Mouse (Mus musculus) lung, embryonic 14.5 days (tissue): ENCODE data around the gene Kcnh8. TPM values are rescaled to one million over a fixed set of nuclear protein-coding genes. Genes with fewer than 3 reads are reported as not detected.

Experiments
- ATAC-seq: fragments of 200-750 bp; cut with Nextera tagmentation; 2 replicates; pipeline ENCODE4 v1.8.0; 2017; ENCODE audit warnings: mild to moderate bottlenecking, moderate TSS enrichment, moderate library complexity; ENCODE audit not compliant: insufficient read depth
- DNase-seq: peaks from one replicate; pipeline ENCODE4 v3.0.0-alpha.2; 2015
- H3K27ac ChIP-seq: fragments of 300-500 bp; sonication (generic); 2 replicates; pipeline ENCODE4 v1.5.1; 2014; ENCODE audit warnings: low read depth, mild to moderate bottlenecking, moderate library complexity
- H3K27me3 ChIP-seq: fragments of 300-500 bp; sonication (generic); 2 replicates; pipeline ENCODE4 v1.6.1; 2014; ENCODE audit warnings: low read length, control low read depth; ENCODE audit not compliant: insufficient read depth
- H3K36me3 ChIP-seq: fragments of 300-500 bp; sonication (generic); 2 replicates; pipeline ENCODE4 v1.6.1; 2014; ENCODE audit warnings: control low read depth; ENCODE audit not compliant: insufficient read depth
- H3K4me1 ChIP-seq: fragments of 300-500 bp; sonication (generic); 2 replicates; pipeline ENCODE4 v1.6.1; 2014; ENCODE audit warnings: antibody characterized with exemption, control low read depth; ENCODE audit not compliant: insufficient read depth
- H3K4me2 ChIP-seq: fragments of 300-500 bp; sonication (generic); 2 replicates; pipeline ENCODE4 v1.6.1; 2014; ENCODE audit warnings: mild to moderate bottlenecking
- H3K4me3 ChIP-seq: fragments of 300-500 bp; sonication (generic); 2 replicates; pipeline ENCODE4 v1.5.1; 2014; ENCODE audit warnings: low read depth, low read length
- H3K9ac ChIP-seq: fragments of 300-500 bp; sonication (generic); 2 replicates; pipeline ENCODE4 v1.6.1; 2014
- H3K9me3 ChIP-seq: fragments of 300-500 bp; sonication (generic); 2 replicates; pipeline ENCODE4 v1.6.1; 2016; ENCODE audit warnings: low read depth, low read length, control low read depth
- CTCF ChIP-seq: IDR thresholded peaks from 2 replicates; pipeline ENCODE4 v1.5.1; 2016; ENCODE audit warnings: antibody characterized with exemption, low read depth
- WGBS: fragments of 180-500 bp; shearing (Covaris S2); extraction: QIAGEN DNeasy Blood & Tissue Kit; methylation state at CpG from one replicate; pipeline ENCODE4 v1.1.7; 2014; 5-methylcytosine and 5-hydroxymethylcytosine counted together
- polyA plus RNA-seq: library from polyadenylated mRNA; unstranded; fragments of >200 nt; fragmentation: Nextera tagmentation; extraction: Ambion mirVana; gene quantifications from 2 replicates; pipeline ENCODE4 v1.2.1, GENCODE M21; 2014

Gene Kcnh8
- polyA plus RNA-seq, 1 experiment from 2014 or later = 0.14 TPM

GRCm38 (mm10) chr17:52829678-52830077, 227.2 kb downstream of the Kcnh8 start:
- no peak for TF ChIP-seq CTCF
- H3K4me3 ChIP-seq = no peak overlapping the region
- H3K36me3 ChIP-seq = no peaks in the 10 kb centered on the region
- WGBS = 88% methylated on average over 4 of the region's 4 CpGs
- no peak overlapping the region for H3K27ac ChIP-seq
- ATAC-seq (no peak), DNase-seq (no peak)
- H3K27me3 ChIP-seq = no peaks in the 10 kb centered on the region
- H3K4me1 ChIP-seq = no peaks in the 10 kb centered on the region
- no peak overlapping the region for H3K9ac ChIP-seq
- no peaks in the 10 kb centered on the region for H3K9me3 ChIP-seq
- H3K4me2 ChIP-seq = no peak overlapping the region

GRCm38 (mm10) chr17:52873195-52873594, 270.7 kb downstream of the Kcnh8 start:
- DNase-seq (no peak), ATAC-seq (no peak)
- H3K4me1 ChIP-seq = no peaks in the 10 kb centered on the region
- no peak overlapping the region for H3K4me3 ChIP-seq
- no peaks in the 10 kb centered on the region for H3K27me3 ChIP-seq
- WGBS = 65% methylated on average over 3 of the region's 3 CpGs
- H3K9me3 ChIP-seq = no peaks in the 10 kb centered on the region
- TF ChIP-seq CTCF = no peak
- H3K4me2 ChIP-seq = no peak overlapping the region
- no peaks in the 10 kb centered on the region for H3K36me3 ChIP-seq
- H3K27ac ChIP-seq = no peak overlapping the region
- H3K9ac ChIP-seq = no peak overlapping the region

GRCm38 (mm10) chr17:52878964-52879363, 276.5 kb downstream of the Kcnh8 start:
- no peak; the same call in 1 of the 2 replicates for TF ChIP-seq CTCF
- no peaks in the 10 kb centered on the region for H3K36me3 ChIP-seq
- no peaks in the 10 kb centered on the region for H3K27me3 ChIP-seq
- H3K4me1 ChIP-seq = no peaks in the 10 kb centered on the region
- no peak overlapping the region for H3K4me3 ChIP-seq
- no peak overlapping the region for H3K27ac ChIP-seq
- ATAC-seq = no peak; the same call in 1 of the 2 replicates
- H3K9me3 ChIP-seq = no peaks in the 10 kb centered on the region
- WGBS = 29% methylated on average over 1 of the region's 1 CpGs
- no peak overlapping the region for H3K4me2 ChIP-seq
- H3K9ac ChIP-seq = no peak overlapping the region
- DNase-seq = peak; percentile 51

GRCm38 (mm10) chr17:52880051-52880450, 277.5 kb downstream of the Kcnh8 start:
- H3K36me3 ChIP-seq = no peaks in the 10 kb centered on the region
- H3K4me2 ChIP-seq = no peak overlapping the region
- ATAC-seq (no peak), DNase-seq (no peak)
- H3K27me3 ChIP-seq = no peaks in the 10 kb centered on the region
- no peaks in the 10 kb centered on the region for H3K9me3 ChIP-seq
- no peak overlapping the region for H3K27ac ChIP-seq
- H3K4me1 ChIP-seq = no peaks in the 10 kb centered on the region
- no peak overlapping the region for H3K9ac ChIP-seq
- 71% methylated on average over 2 of the region's 2 CpGs for WGBS
- H3K4me3 ChIP-seq = no peak overlapping the region
- no peak for TF ChIP-seq CTCF

GRCm38 (mm10) chr17:52885210-52885609, 282.7 kb downstream of the Kcnh8 start:
- no peak overlapping the region for H3K9ac ChIP-seq
- ATAC-seq (peak; percentile 69; the same call in 1 of the 2 replicates), DNase-seq (peak; percentile 86)
- no peak overlapping the region for H3K27ac ChIP-seq
- H3K4me3 ChIP-seq = no peak overlapping the region
- H3K4me1 ChIP-seq = no peaks in the 10 kb centered on the region
- TF ChIP-seq CTCF = no peak
- WGBS = 47% methylated on average over 1 of the region's 1 CpGs
- H3K36me3 ChIP-seq = no peaks in the 10 kb centered on the region
- no peak overlapping the region for H3K4me2 ChIP-seq
- H3K27me3 ChIP-seq = no peaks in the 10 kb centered on the region
- H3K9me3 ChIP-seq = no peaks in the 10 kb centered on the region

GRCm38 (mm10) chr17:52920519-52921106, 318.1 kb downstream of the Kcnh8 start:
- H3K27ac ChIP-seq = no peak overlapping the region
- ATAC-seq = no peak
- H3K27me3 ChIP-seq = no peaks in the 10 kb centered on the region
- WGBS = 61% methylated on average over 3 of the region's 3 CpGs
- H3K9me3 ChIP-seq = no peaks in the 10 kb centered on the region
- no peak overlapping the region for H3K4me2 ChIP-seq
- no peak for DNase-seq
- no peaks in the 10 kb centered on the region for H3K4me1 ChIP-seq
- TF ChIP-seq CTCF = no peak
- no peak overlapping the region for H3K9ac ChIP-seq
- no peaks in the 10 kb centered on the region for H3K36me3 ChIP-seq
- no peak overlapping the region for H3K4me3 ChIP-seq

GRCm38 (mm10) chr17:52943966-52944365, 341.5 kb downstream of the Kcnh8 start:
- H3K4me1 ChIP-seq = no peaks in the 10 kb centered on the region
- DNase-seq (no peak), ATAC-seq (no peak)
- no peak overlapping the region for H3K4me3 ChIP-seq
- no peak overlapping the region for H3K27ac ChIP-seq
- no peaks in the 10 kb centered on the region for H3K9me3 ChIP-seq
- no peak for TF ChIP-seq CTCF
- H3K4me2 ChIP-seq = no peak overlapping the region
- H3K36me3 ChIP-seq = no peaks in the 10 kb centered on the region
- H3K9ac ChIP-seq = no peak overlapping the region
- no peaks in the 10 kb centered on the region for H3K27me3 ChIP-seq

GRCm38 (mm10) chr17:52972735-52973134, 370.2 kb downstream of the Kcnh8 start:
- no peak overlapping the region for H3K27ac ChIP-seq
- H3K27me3 ChIP-seq = no peaks in the 10 kb centered on the region
- H3K9me3 ChIP-seq = no peaks in the 10 kb centered on the region
- DNase-seq = peak; percentile 1
- no peak overlapping the region for H3K4me3 ChIP-seq
- 73% methylated on average over 1 of the region's 1 CpGs for WGBS
- no peak overlapping the region for H3K4me2 ChIP-seq
- no peak for TF ChIP-seq CTCF
- H3K36me3 ChIP-seq = no peaks in the 10 kb centered on the region
- no peak for ATAC-seq
- no peak overlapping the region for H3K9ac ChIP-seq
- no peaks in the 10 kb centered on the region for H3K4me1 ChIP-seq
